Mouse (Mus musculus) heart, embryonic 11.5 days (tissue): ENCODE measurements around the gene Gm15448. TPM values are rescaled to one million over a fixed set of nuclear protein-coding genes. Genes with fewer than 3 reads are reported as not detected.

Source experiments
- polyA plus RNA-seq: library from polyadenylated mRNA; unstranded; fragments of >200 nt; fragmentation: Nextera tagmentation; extraction: Ambion mirVana; gene quantifications from 2 replicates; pipeline ENCODE4 v1.2.1, GENCODE M21; 2014

The Gm15448 gene
- polyA plus RNA-seq, 1 experiment from 2014 or later, result not detected

Other genes starting within 250 kb of the Gm15448 start
- gene Oscar, start 209.5 kb downstream of the Gm15448 start, polyA plus RNA-seq, result 0.21 and 0.56 TPM in 2 replicates
- 621 and 642 TPM in 2 replicates for gene Ndufa3, start 208.3 kb downstream of the Gm15448 start, polyA plus RNA-seq
- 17.8 and 20.0 TPM in 2 replicates for gene Tfpt, start 195.8 kb downstream of the Gm15448 start, polyA plus RNA-seq
- 67.6 and 78.3 TPM in 2 replicates for gene Prpf31, start 195.7 kb downstream of the Gm15448 start, polyA plus RNA-seq
- gene Cnot3, start 180.4 kb downstream of the Gm15448 start, polyA plus RNA-seq, result 42.2 and 43.5 TPM in 2 replicates
- gene Leng1, start 159.8 kb downstream of the Gm15448 start, polyA plus RNA-seq, result 16.3 and 16.6 TPM in 2 replicates
- gene Tmc4, start 148.1 kb downstream of the Gm15448 start, polyA plus RNA-seq, result 5.7 and 6.2 TPM in 2 replicates
- gene Tsen34, start 132.8 kb downstream of the Gm15448 start, polyA plus RNA-seq, result 173 and 197 TPM in 2 replicates
- gene Mboat7, start 132.2 kb downstream of the Gm15448 start, polyA plus RNA-seq, result 23.9 and 30.2 TPM in 2 replicates
- gene Rps9, start 121.7 kb downstream of the Gm15448 start, polyA plus RNA-seq, result 925 and 966 TPM in 2 replicates
- gene Pirb, start 105.3 kb downstream of the Gm15448 start, polyA plus RNA-seq, result 0.06 and 0.07 TPM in 2 replicates
- not detected in 2 replicates for gene Pira2, start 19.4 kb upstream of the Gm15448 start, polyA plus RNA-seq
- not detected in 2 replicates for gene Gm14548, start 72.4 kb upstream of the Gm15448 start, polyA plus RNA-seq
- not detected in 2 replicates for gene Lilra6, start 89.8 kb upstream of the Gm15448 start, polyA plus RNA-seq
- gene Lair1, start 237.5 kb upstream of the Gm15448 start, polyA plus RNA-seq, result 0.76 and 0.86 TPM in 2 replicates